Mouse (Mus musculus) effector memory CD4-positive, alpha-beta T cell, adult 7 months (primary cell): Measurements from ENCODE around the gene Mpig6b. TPM values are rescaled to one million over a fixed set of nuclear protein-coding genes. Genes with fewer than 3 reads are reported as not detected.

Experiments used
- polyA plus RNA-seq: library from polyadenylated mRNA; unstranded; fragments of 100-300 nt; shearing (Covaris generic); gene quantifications from one replicate; pipeline ENCODE4 v1.2.1, GENCODE M21; 2017

Gene Mpig6b
- polyA plus RNA-seq, 1 experiment from 2014 or later, result not detected

Other genes with a start within 250 kb of the Mpig6b start
- gene Stk19, start 229.2 kb downstream of the Mpig6b start, polyA plus RNA-seq, result 22.8 TPM
- 93.8 TPM for gene Dxo, start 229.2 kb downstream of the Mpig6b start, polyA plus RNA-seq
- gene Skiv2l, start 216.0 kb downstream of the Mpig6b start, polyA plus RNA-seq, result 117 TPM
- gene Nelfe, start 215.8 kb downstream of the Mpig6b start, polyA plus RNA-seq, result 34.7 TPM
- 0.40 TPM for gene Cfb, start 203.7 kb downstream of the Mpig6b start, polyA plus RNA-seq
- 0.38 TPM for gene Zbtb12, start 186.7 kb downstream of the Mpig6b start, polyA plus RNA-seq
- not detected for gene Gm20547, start 184.1 kb downstream of the Mpig6b start, polyA plus RNA-seq
- gene C2, start 167.9 kb downstream of the Mpig6b start, polyA plus RNA-seq, result 1.4 TPM
- gene Ehmt2, start 167.7 kb downstream of the Mpig6b start, polyA plus RNA-seq, result 55.0 TPM
- not detected for gene Slc44a4, start 151.7 kb downstream of the Mpig6b start, polyA plus RNA-seq
- 63.5 TPM for gene Neu1, start 134.9 kb downstream of the Mpig6b start, polyA plus RNA-seq
- gene Hspa1b, start 106.9 kb downstream of the Mpig6b start, polyA plus RNA-seq, result 1,521 TPM
- 90.8 TPM for gene Gm20481, start 96.3 kb downstream of the Mpig6b start, polyA plus RNA-seq
- gene Hspa1a, start 94.0 kb downstream of the Mpig6b start, polyA plus RNA-seq, result 909 TPM
- gene Hspa1l, start 93.5 kb downstream of the Mpig6b start, polyA plus RNA-seq, result not detected
- gene Lsm2, start 84.3 kb downstream of the Mpig6b start, polyA plus RNA-seq, result 50.0 TPM
- 214 TPM for gene Vars, start 65.2 kb downstream of the Mpig6b start, polyA plus RNA-seq
- 0.37 TPM for gene Vwa7, start 49.6 kb downstream of the Mpig6b start, polyA plus RNA-seq
- gene Sapcd1, start 38.2 kb downstream of the Mpig6b start, polyA plus RNA-seq, result not detected
- gene Msh5, start 19.4 kb downstream of the Mpig6b start, polyA plus RNA-seq, result 2.2 TPM
- 334 TPM for gene Clic1, start 16.2 kb downstream of the Mpig6b start, polyA plus RNA-seq
- gene Ddah2, start 7.1 kb downstream of the Mpig6b start, polyA plus RNA-seq, result 0.85 TPM
- gene Ly6g6c, start 796 bp downstream of the Mpig6b start, polyA plus RNA-seq, result not detected
- gene Ly6g6e, start 10.7 kb upstream of the Mpig6b start, polyA plus RNA-seq, result not detected
- not detected for gene Ly6g6d, start 11.9 kb upstream of the Mpig6b start, polyA plus RNA-seq
- not detected for gene Ly6g6f, start 19.4 kb upstream of the Mpig6b start, polyA plus RNA-seq
- 79.3 TPM for gene Abhd16a, start 23.1 kb upstream of the Mpig6b start, polyA plus RNA-seq
- gene Ly6g5c, start 42.1 kb upstream of the Mpig6b start, polyA plus RNA-seq, result not detected
- 1.8 TPM for gene Ly6g5b, start 49.2 kb upstream of the Mpig6b start, polyA plus RNA-seq
- gene Gpank1, start 55.3 kb upstream of the Mpig6b start, polyA plus RNA-seq, result 65.3 TPM
- 223 TPM for gene Csnk2b, start 55.9 kb upstream of the Mpig6b start, polyA plus RNA-seq
- 1.7 TPM for gene D17H6S53E, start 60.2 kb upstream of the Mpig6b start, polyA plus RNA-seq
- gene Apom, start 65.9 kb upstream of the Mpig6b start, polyA plus RNA-seq, result not detected
- gene Bag6, start 69.0 kb upstream of the Mpig6b start, polyA plus RNA-seq, result 56.5 TPM
- gene Prrc2a, start 98.7 kb upstream of the Mpig6b start, polyA plus RNA-seq, result 24.5 TPM
- gene Aif1, start 109.9 kb upstream of the Mpig6b start, polyA plus RNA-seq, result not detected
- gene Lst1, start 122.3 kb upstream of the Mpig6b start, polyA plus RNA-seq, result 4.4 TPM
- 1,113 TPM for gene Ltb, start 128.3 kb upstream of the Mpig6b start, polyA plus RNA-seq
- 156 TPM for gene Tnf, start 135.8 kb upstream of the Mpig6b start, polyA plus RNA-seq
- gene Lta, start 139.2 kb upstream of the Mpig6b start, polyA plus RNA-seq, result 55.4 TPM
- gene Gm16181, start 154.7 kb upstream of the Mpig6b start, polyA plus RNA-seq, result not detected
- gene Atp6v1g2, start 167.5 kb upstream of the Mpig6b start, polyA plus RNA-seq, result 4.8 TPM
- gene Nfkbil1, start 169.6 kb upstream of the Mpig6b start, polyA plus RNA-seq, result 15.0 TPM
- gene Ddx39b, start 175.6 kb upstream of the Mpig6b start, polyA plus RNA-seq, result 149 TPM
- 6,702 TPM for gene H2-D1, start 196.5 kb upstream of the Mpig6b start, polyA plus RNA-seq